Mouse (Mus musculus): Measurements from ENCODE around the gene Gnb3. TPM values are rescaled to one million over a fixed set of nuclear protein-coding genes. Genes with fewer than 3 reads are reported as not detected.
"Not testable (repeated sequence)": the region's sequence is repeated elsewhere in the genome, so short reads cannot be mapped to it uniquely, and the experiment has no call there.

Gnb3 gene
- polyA plus RNA-seq, 1 experiment from 2014 or later: 0.54 TPM

- no peak for ATAC-seq (ENCODE audit: low read depth)
- Histone ChIP-seq H3K9ac (replicated peaks; ENCODE audit: low read depth, low read length) (no peak overlapping the region), H3K4me2 (ENCODE audit: low read depth, low read length) (no peak overlapping the region), H3K4me3 (ENCODE audit: low read depth, low read length) (no peak overlapping the region), H3K27ac (ENCODE audit: low read depth, low read length) (no peak overlapping the region), H3K4me1 (ENCODE audit: control insufficient read depth, insufficient read depth, low read length) (peaks cover 7% of the 10 kb centered on the region), H3K36me3 (ENCODE audit: control insufficient read depth, insufficient read depth, low read length) (no peaks in the 10 kb centered on the region), H3K9me3 (ENCODE audit: control insufficient read depth, low read length) (no peaks in the 10 kb centered on the region), H3K27me3 (ENCODE audit: control insufficient read depth, insufficient read depth, low read length) (no peaks in the 10 kb centered on the region)
- 92% methylated on average over 3 of the region's 3 CpGs for WGBS
Observed at GRCm38 (mm10) chr6:124804341-124804740, 35.7 kb downstream of the Gnb3 start.

GRCm38 (mm10) chr6:124803691-124804090, 36.4 kb downstream of the Gnb3 start:
- H3K9me3 ChIP-seq (ENCODE audit: control insufficient read depth, low read length); H3K4me3 ChIP-seq (ENCODE audit: low read depth, low read length); H3K36me3 ChIP-seq (ENCODE audit: control insufficient read depth, insufficient read depth, low read length); H3K9ac ChIP-seq (replicated peaks; ENCODE audit: low read depth, low read length); H3K27ac ChIP-seq (ENCODE audit: low read depth, low read length); H3K4me1 ChIP-seq (ENCODE audit: control insufficient read depth, insufficient read depth, low read length); H3K27me3 ChIP-seq (ENCODE audit: control insufficient read depth, insufficient read depth, low read length); H3K4me2 ChIP-seq (ENCODE audit: low read depth, low read length); ATAC-seq (ENCODE audit: low read depth): not testable (repeated sequence)
- 96% methylated on average over 4 of the region's 4 CpGs for WGBS

- Histone ChIP-seq H3K27ac (ENCODE audit: low read depth, low read length) (no peak overlapping the region), H3K4me3 (ENCODE audit: low read depth, low read length) (no peak overlapping the region), H3K36me3 (ENCODE audit: control insufficient read depth, insufficient read depth, low read length) (no peaks in the 10 kb centered on the region), H3K27me3 (ENCODE audit: control insufficient read depth, insufficient read depth, low read length) (no peaks in the 10 kb centered on the region), H3K9me3 (ENCODE audit: control insufficient read depth, low read length) (no peaks in the 10 kb centered on the region), H3K4me2 (ENCODE audit: low read depth, low read length) (no peak overlapping the region), H3K9ac (replicated peaks; ENCODE audit: low read depth, low read length) (no peak overlapping the region), H3K4me1 (ENCODE audit: control insufficient read depth, insufficient read depth, low read length) (peaks cover 5% of the 10 kb centered on the region; the same call in 1 of the 2 replicates)
- no peak for ATAC-seq (ENCODE audit: low read depth)
- 75% methylated on average over 3 of the region's 3 CpGs for WGBS
Observed at GRCm38 (mm10) chr6:124803061-124803460, 37.0 kb downstream of the Gnb3 start.

GRCm38 (mm10) chr6:124802400-124802799, 37.7 kb downstream of the Gnb3 start:
- H3K9ac ChIP-seq (replicated peaks; ENCODE audit: low read depth, low read length); H3K4me2 ChIP-seq (ENCODE audit: low read depth, low read length); H3K27me3 ChIP-seq (ENCODE audit: control insufficient read depth, insufficient read depth, low read length); H3K27ac ChIP-seq (ENCODE audit: low read depth, low read length); H3K9me3 ChIP-seq (ENCODE audit: control insufficient read depth, low read length); H3K36me3 ChIP-seq (ENCODE audit: control insufficient read depth, insufficient read depth, low read length); H3K4me3 ChIP-seq (ENCODE audit: low read depth, low read length); ATAC-seq (ENCODE audit: low read depth); H3K4me1 ChIP-seq (ENCODE audit: control insufficient read depth, insufficient read depth, low read length): not testable (repeated sequence)
- 24% methylated on average over 4 of the region's 9 CpGs for WGBS

- no peak for ATAC-seq (ENCODE audit: low read depth)
- H3K9me3 ChIP-seq (ENCODE audit: control insufficient read depth, low read length): no peaks in the 10 kb centered on the region
- 83% methylated on average over 2 of the region's 2 CpGs for WGBS
- no peak overlapping the region for H3K4me3 ChIP-seq (ENCODE audit: low read depth, low read length)
- H3K9ac ChIP-seq (replicated peaks; ENCODE audit: low read depth, low read length): no peak overlapping the region
- no peaks in the 10 kb centered on the region for H3K27me3 ChIP-seq (ENCODE audit: control insufficient read depth, insufficient read depth, low read length)
- H3K4me1 ChIP-seq (ENCODE audit: control insufficient read depth, insufficient read depth, low read length): no peaks in the 10 kb centered on the region
- no peak overlapping the region for H3K4me2 ChIP-seq (ENCODE audit: low read depth, low read length)
- H3K36me3 ChIP-seq (ENCODE audit: control insufficient read depth, insufficient read depth, low read length): no peaks in the 10 kb centered on the region
- H3K27ac ChIP-seq (ENCODE audit: low read depth, low read length): no peak overlapping the region
Observed at GRCm38 (mm10) chr6:124796200-124796599, 43.9 kb downstream of the Gnb3 start.

GRCm38 (mm10) chr6:124795781-124796180, 44.3 kb downstream of the Gnb3 start:
- Histone ChIP-seq H3K27me3 (ENCODE audit: control insufficient read depth, insufficient read depth, low read length) (no peaks in the 10 kb centered on the region), H3K4me2 (ENCODE audit: low read depth, low read length) (no peak overlapping the region), H3K36me3 (ENCODE audit: control insufficient read depth, insufficient read depth, low read length) (no peaks in the 10 kb centered on the region), H3K27ac (ENCODE audit: low read depth, low read length) (no peak overlapping the region), H3K4me1 (ENCODE audit: control insufficient read depth, insufficient read depth, low read length) (no peaks in the 10 kb centered on the region), H3K9me3 (ENCODE audit: control insufficient read depth, low read length) (no peaks in the 10 kb centered on the region), H3K4me3 (ENCODE audit: low read depth, low read length) (no peak overlapping the region), H3K9ac (replicated peaks; ENCODE audit: low read depth, low read length) (no peak overlapping the region)
- WGBS: 64% methylated on average over 4 of the region's 4 CpGs
- no peak for ATAC-seq (ENCODE audit: low read depth)

- Histone ChIP-seq H3K27ac (ENCODE audit: low read depth, low read length) (no peak overlapping the region), H3K4me1 (ENCODE audit: control insufficient read depth, insufficient read depth, low read length) (no peaks in the 10 kb centered on the region), H3K4me3 (ENCODE audit: low read depth, low read length) (no peak overlapping the region), H3K36me3 (ENCODE audit: control insufficient read depth, insufficient read depth, low read length) (no peaks in the 10 kb centered on the region), H3K9me3 (ENCODE audit: control insufficient read depth, low read length) (no peaks in the 10 kb centered on the region), H3K4me2 (ENCODE audit: low read depth, low read length) (no peak overlapping the region), H3K27me3 (ENCODE audit: control insufficient read depth, insufficient read depth, low read length) (no peaks in the 10 kb centered on the region), H3K9ac (replicated peaks; ENCODE audit: low read depth, low read length) (no peak overlapping the region)
- WGBS: 89% methylated on average over 3 of the region's 3 CpGs
- no peak for ATAC-seq (ENCODE audit: low read depth)
Observed at GRCm38 (mm10) chr6:124791911-124792310, 48.2 kb downstream of the Gnb3 start.

- no peak overlapping the region for H3K4me2 ChIP-seq (ENCODE audit: low read depth, low read length)
- H3K27me3 ChIP-seq (ENCODE audit: control insufficient read depth, insufficient read depth, low read length): no peaks in the 10 kb centered on the region
- no peak for ATAC-seq (ENCODE audit: low read depth)
- H3K9me3 ChIP-seq (ENCODE audit: control insufficient read depth, low read length): no peaks in the 10 kb centered on the region
- no peak overlapping the region for H3K4me3 ChIP-seq (ENCODE audit: low read depth, low read length)
- H3K4me1 ChIP-seq (ENCODE audit: control insufficient read depth, insufficient read depth, low read length): no peaks in the 10 kb centered on the region
- no peaks in the 10 kb centered on the region for H3K36me3 ChIP-seq (ENCODE audit: control insufficient read depth, insufficient read depth, low read length)
- H3K9ac ChIP-seq (replicated peaks; ENCODE audit: low read depth, low read length): no peak overlapping the region
- 77% methylated on average over 4 of the region's 4 CpGs for WGBS
- H3K27ac ChIP-seq (ENCODE audit: low read depth, low read length): no peak overlapping the region
Observed at GRCm38 (mm10) chr6:124790121-124790520, 50.0 kb downstream of the Gnb3 start.

- 83% methylated on average over 4 of the region's 4 CpGs for WGBS
- H3K27ac ChIP-seq (ENCODE audit: low read depth, low read length): no peak overlapping the region
- no peak for ATAC-seq (ENCODE audit: low read depth)
- no peaks in the 10 kb centered on the region for H3K9me3 ChIP-seq (ENCODE audit: control insufficient read depth, low read length)
- H3K27me3 ChIP-seq (ENCODE audit: control insufficient read depth, insufficient read depth, low read length): no peaks in the 10 kb centered on the region
- no peak overlapping the region for H3K4me3 ChIP-seq (ENCODE audit: low read depth, low read length)
- H3K9ac ChIP-seq (replicated peaks; ENCODE audit: low read depth, low read length): no peak overlapping the region
- H3K4me2 ChIP-seq (ENCODE audit: low read depth, low read length): no peak overlapping the region
- no peaks in the 10 kb centered on the region for H3K36me3 ChIP-seq (ENCODE audit: control insufficient read depth, insufficient read depth, low read length)
- H3K4me1 ChIP-seq (ENCODE audit: control insufficient read depth, insufficient read depth, low read length): no peaks in the 10 kb centered on the region
Observed at GRCm38 (mm10) chr6:124789519-124789918, 50.6 kb downstream of the Gnb3 start.

- H3K9me3 ChIP-seq (ENCODE audit: control insufficient read depth, low read length): no peaks in the 10 kb centered on the region
- H3K4me3 ChIP-seq (ENCODE audit: low read depth, low read length): no peak overlapping the region
- H3K4me2 ChIP-seq (ENCODE audit: low read depth, low read length): no peak overlapping the region
- H3K36me3 ChIP-seq (ENCODE audit: control insufficient read depth, insufficient read depth, low read length): no peaks in the 10 kb centered on the region
- H3K9ac ChIP-seq (replicated peaks; ENCODE audit: low read depth, low read length): no peak overlapping the region
- no peaks in the 10 kb centered on the region for H3K4me1 ChIP-seq (ENCODE audit: control insufficient read depth, insufficient read depth, low read length)
- H3K27ac ChIP-seq (ENCODE audit: low read depth, low read length): no peak overlapping the region
- no peaks in the 10 kb centered on the region for H3K27me3 ChIP-seq (ENCODE audit: control insufficient read depth, insufficient read depth, low read length)
- 80% methylated on average over 10 of the region's 10 CpGs for WGBS
- no peak for ATAC-seq (ENCODE audit: low read depth)
Observed at GRCm38 (mm10) chr6:124787722-124788121, 52.4 kb downstream of the Gnb3 start.

Data from neural tube, embryonic 14.5 days (tissue).